Mouse (Mus musculus) lung, postnatal 0 days (tissue): ENCODE results near the gene Osbp.
"Not testable (repeated sequence)": the region's sequence is repeated elsewhere in the genome, so short reads cannot be mapped to it uniquely, and the experiment has no call there.

ENCODE experiments used
- CTCF ChIP-seq: IDR thresholded peaks from 2 replicates; pipeline ENCODE4 v1.5.1; 2016; ENCODE audit warnings: antibody characterized with exemption, mild to moderate bottlenecking
- EP300 ChIP-seq: IDR thresholded peaks from 2 replicates; pipeline ENCODE4 v1.6.1; 2016; ENCODE audit warnings: antibody characterized with exemption, mild to moderate bottlenecking, control low read depth

- TF ChIP-seq CTCF, EP300: not testable (repeated sequence)
Observed at GRCm38 (mm10) chr19:11984614-11985013, 18.9 kb downstream of the Osbp start.
